Mouse (Mus musculus): ENCODE measurements at regions not wholly inside any gene's neighbourhood (a gene's known extent, or its start where the extent isn't known, plus 50 kb on each side); places are given as distances from the start of the nearest gene placed in this dataset.
A peak's percentile ranks its signal among the peaks of the same experiment; 100 is the strongest.

DNA sequence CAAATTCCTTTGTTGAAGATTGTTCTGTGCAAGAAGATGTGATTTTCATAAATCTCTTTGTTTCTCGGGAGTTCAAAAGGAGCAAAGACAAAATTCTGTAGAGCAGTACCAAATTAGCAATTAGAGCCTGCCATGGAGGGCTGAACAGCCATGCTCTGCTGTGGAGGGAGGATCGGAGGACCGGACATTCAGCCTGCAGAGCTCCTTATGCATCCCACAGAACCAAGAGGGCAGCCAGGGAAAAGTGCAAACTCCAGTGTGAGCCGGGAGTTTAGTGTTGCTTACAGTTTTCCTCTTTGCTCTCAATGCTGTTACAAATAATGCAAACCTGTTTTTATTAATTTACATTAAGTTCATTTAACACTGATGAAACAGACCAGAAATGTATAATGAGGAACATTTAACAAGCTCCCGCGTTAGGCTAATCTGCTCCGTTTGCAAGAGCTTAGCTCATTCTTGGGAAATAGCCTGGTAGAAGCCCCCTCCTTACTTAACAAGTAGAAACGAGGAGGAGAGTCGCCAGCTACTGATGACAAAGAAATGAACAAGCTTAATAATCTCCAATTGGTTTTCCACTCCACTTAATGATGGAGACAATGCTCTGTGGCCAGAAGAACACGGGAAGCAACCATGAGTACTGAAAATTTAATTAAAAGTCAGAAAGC is 108.0 kb downstream of the Barhl2 start:
- WGBS = 63% methylated on average over 10 of the region's 10 CpGs
- no peak overlapping the region for H3K27ac ChIP-seq
- no peaks in the 10 kb centered on the region for H3K4me1 ChIP-seq (replicated peaks)
- DNase-seq (ENCODE audit: low spot score) = no peak
- peaks cover 16% of the 10 kb centered on the region for H3K27me3 ChIP-seq (ENCODE audit: insufficient read depth, poor library complexity, severe bottlenecking)
- no peaks in the 10 kb centered on the region for H3K36me3 ChIP-seq
- no peak overlapping the region for H3K4me3 ChIP-seq
- no peaks in the 10 kb centered on the region for H3K9me3 ChIP-seq

- no peak overlapping the region for H3K27ac ChIP-seq
- H3K36me3 ChIP-seq = no peaks in the 10 kb centered on the region
- H3K9me3 ChIP-seq = no peaks in the 10 kb centered on the region
- peak overlapping the region; percentile 18 for H3K4me3 ChIP-seq
- DNase-seq (ENCODE audit: low spot score) = peak; percentile 7
- H3K27me3 ChIP-seq (ENCODE audit: insufficient read depth, poor library complexity, severe bottlenecking) = peaks cover 49% of the 10 kb centered on the region
- H3K4me1 ChIP-seq (replicated peaks) = peaks cover 11% of the 10 kb centered on the region
- WGBS = 4% methylated on average over 8 of the region's 8 CpGs
Observed at GRCm38 (mm10) chr5:106344308-106344707, 113.7 kb downstream of the Barhl2 start.

- H3K4me1 ChIP-seq (replicated peaks) = peaks cover 11% of the 10 kb centered on the region
- no peak for DNase-seq (ENCODE audit: low spot score)
- H3K27me3 ChIP-seq (ENCODE audit: insufficient read depth, poor library complexity, severe bottlenecking) = peaks cover 55% of the 10 kb centered on the region
- WGBS = 29% methylated on average over 6 of the region's 6 CpGs
- no peak overlapping the region for H3K4me3 ChIP-seq
- H3K27ac ChIP-seq = no peak overlapping the region
- H3K36me3 ChIP-seq = no peaks in the 10 kb centered on the region
- H3K9me3 ChIP-seq = no peaks in the 10 kb centered on the region
Observed at GRCm38 (mm10) chr5:106343601-106344000, 114.4 kb downstream of the Barhl2 start.

DNA sequence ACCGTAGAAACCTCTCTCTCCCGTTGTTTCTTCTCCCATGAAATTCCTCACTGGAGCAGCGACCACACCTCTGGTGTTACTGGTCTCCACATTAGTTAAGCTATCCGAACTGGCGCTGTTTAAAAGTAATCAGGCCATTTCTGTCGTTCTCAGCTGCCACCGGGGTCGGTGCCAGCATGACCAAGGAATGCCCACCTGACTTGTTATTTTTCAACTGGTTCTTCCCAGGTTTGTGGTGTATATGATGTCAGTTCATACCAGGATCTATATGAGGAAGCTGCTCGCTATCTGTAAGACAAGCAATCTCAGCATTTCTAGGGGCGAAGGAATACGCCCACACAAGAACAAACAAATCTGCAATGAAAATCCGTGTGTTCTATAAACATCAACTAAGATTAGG is 116.6 kb downstream of the Barhl2 start:
- Histone ChIP-seq H3K27ac (no peak overlapping the region), H3K4me3 (no peak overlapping the region), H3K27me3 (ENCODE audit: insufficient read depth, poor library complexity, severe bottlenecking) (peaks cover 53% of the 10 kb centered on the region), H3K4me1 (replicated peaks) (peaks cover 11% of the 10 kb centered on the region), H3K36me3 (no peaks in the 10 kb centered on the region), H3K9me3 (no peaks in the 10 kb centered on the region)
- 77% methylated on average over 12 of the region's 12 CpGs for WGBS
- no peak for DNase-seq (ENCODE audit: low spot score)

DNA sequence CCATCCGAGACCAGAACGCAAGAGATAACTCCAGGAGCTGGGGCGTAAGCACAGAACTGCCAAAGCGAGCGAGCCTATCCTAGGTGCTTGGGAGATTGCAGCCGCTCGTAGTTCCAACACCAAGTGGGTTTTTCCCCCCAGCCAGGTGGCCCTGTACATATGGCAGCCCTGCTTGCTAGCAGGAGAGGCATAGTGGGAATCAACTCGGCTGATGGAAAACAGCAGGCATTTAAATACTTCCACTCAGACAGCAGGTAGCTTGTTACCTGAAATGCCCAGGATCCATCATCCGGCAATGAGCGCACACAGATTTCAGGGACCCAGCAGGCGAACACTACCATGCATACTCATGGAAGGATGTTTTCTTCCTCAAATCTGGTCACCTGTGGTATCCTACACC is 122.3 kb downstream of the Barhl2 start:
- no peak overlapping the region for H3K27ac ChIP-seq
- no peaks in the 10 kb centered on the region; the same call in 1 of the 2 replicates for H3K4me1 ChIP-seq (replicated peaks)
- WGBS = 90% methylated on average over 11 of the region's 11 CpGs
- no peak overlapping the region for H3K4me3 ChIP-seq
- no peaks in the 10 kb centered on the region for H3K36me3 ChIP-seq
- 0 out of 2 replicates have a peak, but pooled peaks cover 11% of the 10 kb centered on the region for H3K27me3 ChIP-seq (ENCODE audit: insufficient read depth, poor library complexity, severe bottlenecking)
- H3K9me3 ChIP-seq = no peaks in the 10 kb centered on the region
- no peak for DNase-seq (ENCODE audit: low spot score)

DNA sequence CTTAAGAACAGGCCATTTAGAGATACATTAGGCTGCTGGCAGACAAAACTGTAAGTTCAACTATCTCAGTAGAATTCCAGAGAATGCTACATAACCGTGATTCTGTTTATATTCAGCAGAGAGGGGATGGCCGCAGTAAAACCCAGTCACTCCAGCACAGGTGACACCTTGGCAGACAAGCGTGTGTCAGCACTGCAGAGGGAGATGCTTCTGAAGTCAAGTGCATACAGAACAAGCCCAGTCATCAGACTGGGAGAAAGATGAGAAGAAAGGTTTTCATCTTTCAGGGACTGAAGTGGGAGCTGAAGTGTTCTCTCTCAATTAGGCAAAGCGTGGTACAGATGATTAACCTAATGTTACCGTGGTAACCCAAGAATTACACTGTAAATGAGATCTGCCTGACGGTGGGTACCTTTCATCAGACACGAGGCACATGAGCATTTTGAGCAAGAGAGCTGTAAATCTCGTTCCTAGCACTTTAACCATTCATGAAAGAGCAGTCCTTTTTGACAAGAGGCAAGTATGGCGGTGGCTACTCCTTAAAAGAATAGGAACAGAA is 130.3 kb downstream of the Barhl2 start:
- Histone ChIP-seq H3K27ac (no peak overlapping the region), H3K27me3 (ENCODE audit: insufficient read depth, poor library complexity, severe bottlenecking) (0 out of 2 replicates have a peak, but pooled peaks cover 14% of the 10 kb centered on the region), H3K4me1 (replicated peaks) (peaks cover 7% of the 10 kb centered on the region), H3K4me3 (no peak overlapping the region), H3K36me3 (no peaks in the 10 kb centered on the region), H3K9me3 (no peaks in the 10 kb centered on the region)
- no peak for DNase-seq (ENCODE audit: low spot score)
- 81% methylated on average over 9 of the region's 9 CpGs for WGBS

DNA sequence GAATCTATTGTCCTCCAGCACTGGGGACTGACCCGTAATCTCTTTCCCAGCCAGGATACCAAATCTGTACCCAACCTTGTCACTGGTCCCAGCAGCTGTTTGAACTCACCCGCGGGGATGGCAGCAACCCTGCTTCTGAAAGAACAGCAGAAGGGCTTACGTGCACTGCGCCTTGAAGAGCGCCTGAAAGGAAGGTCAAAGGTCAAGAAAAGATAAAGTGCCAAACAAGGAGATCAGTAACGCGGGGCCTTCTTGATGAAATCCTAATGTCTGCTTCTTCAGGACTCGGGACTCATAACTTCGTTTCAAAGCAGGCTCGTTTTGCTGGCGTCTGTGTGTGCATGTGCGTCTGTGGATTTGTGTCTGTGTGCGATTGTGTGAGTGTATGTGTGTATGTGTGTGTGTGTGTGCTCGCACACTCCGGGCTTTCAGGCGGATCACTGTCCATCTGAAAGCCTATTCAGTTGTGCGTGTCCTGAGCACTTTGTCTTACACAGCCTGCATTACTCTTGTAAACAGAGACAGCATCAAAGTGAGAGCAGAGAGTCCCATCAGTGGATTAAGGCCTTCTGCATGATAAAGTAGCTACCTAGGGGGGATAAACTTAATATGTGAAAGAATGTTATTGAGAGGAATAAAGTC is 135.3 kb downstream of the Barhl2 start:
- WGBS = 12% methylated on average over 18 of the region's 18 CpGs
- H3K9me3 ChIP-seq = no peaks in the 10 kb centered on the region
- peak overlapping the region; percentile 45; the same call in 1 of the 2 replicates for H3K27ac ChIP-seq
- H3K36me3 ChIP-seq = no peaks in the 10 kb centered on the region
- DNase-seq (ENCODE audit: low spot score) = peak; percentile 44
- peaks cover 17% of the 10 kb centered on the region for H3K27me3 ChIP-seq (ENCODE audit: insufficient read depth, poor library complexity, severe bottlenecking)
- H3K4me1 ChIP-seq (replicated peaks) = peaks cover 34% of the 10 kb centered on the region
- peak overlapping the region; percentile 11; the same call in 1 of the 2 replicates for H3K4me3 ChIP-seq

- H3K36me3 ChIP-seq = no peaks in the 10 kb centered on the region
- H3K4me1 ChIP-seq (replicated peaks) = peaks cover 34% of the 10 kb centered on the region
- no peaks in the 10 kb centered on the region for H3K9me3 ChIP-seq
- 46% methylated on average over 5 of the region's 5 CpGs for WGBS
- DNase-seq (ENCODE audit: low spot score) = no peak
- H3K27ac ChIP-seq = no peak overlapping the region
- H3K4me3 ChIP-seq = no peak overlapping the region
- peaks cover 14% of the 10 kb centered on the region for H3K27me3 ChIP-seq (ENCODE audit: insufficient read depth, poor library complexity, severe bottlenecking)
Observed at GRCm38 (mm10) chr5:106321426-106321825, 136.5 kb downstream of the Barhl2 start.

- no peak for DNase-seq (ENCODE audit: low spot score)
- Histone ChIP-seq H3K27me3 (ENCODE audit: insufficient read depth, poor library complexity, severe bottlenecking) (peaks cover 14% of the 10 kb centered on the region), H3K9me3 (no peaks in the 10 kb centered on the region), H3K36me3 (no peaks in the 10 kb centered on the region), H3K27ac (no peak overlapping the region), H3K4me3 (no peak overlapping the region), H3K4me1 (replicated peaks) (peaks cover 34% of the 10 kb centered on the region)
- WGBS = 78% methylated on average over 3 of the region's 3 CpGs
Observed at GRCm38 (mm10) chr5:106321023-106321422, 136.9 kb downstream of the Barhl2 start.

GRCm38 (mm10) chr5:106320039-106320438 is 137.9 kb downstream of the Barhl2 start:
- Histone ChIP-seq H3K27ac (peak overlapping the region; percentile 17), H3K4me1 (replicated peaks) (peaks cover 34% of the 10 kb centered on the region), H3K36me3 (no peaks in the 10 kb centered on the region), H3K4me3 (no peak overlapping the region), H3K27me3 (ENCODE audit: insufficient read depth, poor library complexity, severe bottlenecking) (peaks cover 14% of the 10 kb centered on the region), H3K9me3 (no peaks in the 10 kb centered on the region)
- WGBS = 11% methylated on average over 6 of the region's 6 CpGs
- DNase-seq (ENCODE audit: low spot score) = peak; percentile 38

GRCm38 (mm10) chr5:106318246-106318645 is 139.7 kb downstream of the Barhl2 start:
- H3K27ac ChIP-seq = no peak overlapping the region

DNA sequence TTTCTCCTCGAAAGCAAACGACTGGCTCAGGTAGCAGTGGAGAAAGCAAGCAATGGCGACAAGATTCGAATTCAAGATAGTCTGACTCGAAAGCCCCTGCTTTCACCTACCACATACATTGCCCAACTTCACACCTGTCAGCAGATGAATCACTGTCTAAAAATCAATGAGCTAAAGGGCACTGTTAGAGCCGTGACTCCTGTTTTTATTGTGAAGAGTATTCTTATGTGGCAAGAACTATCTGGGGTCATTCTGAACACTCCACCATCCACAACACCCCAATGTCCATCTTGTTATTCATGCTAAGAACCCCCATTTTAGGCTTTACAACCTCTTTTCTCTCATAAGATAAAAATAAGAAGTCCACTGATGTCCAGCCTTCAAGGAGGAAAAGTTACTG is 144.1 kb downstream of the Barhl2 start:
- Histone ChIP-seq H3K4me3 (no peak overlapping the region), H3K9me3 (no peaks in the 10 kb centered on the region), H3K4me1 (replicated peaks) (peaks cover 14% of the 10 kb centered on the region; the same call in 1 of the 2 replicates), H3K36me3 (no peaks in the 10 kb centered on the region), H3K27ac (no peak overlapping the region), H3K27me3 (ENCODE audit: insufficient read depth, poor library complexity, severe bottlenecking) (0 out of 2 replicates have a peak, but pooled peaks cover 4% of the 10 kb centered on the region)
- DNase-seq (ENCODE audit: low spot score) = no peak
- 81% methylated on average over 6 of the region's 6 CpGs for WGBS

More at GRCm38 (mm10) chr5:106318246-106318645, 139.7 kb downstream of the Barhl2 start:
- H3K27me3 ChIP-seq (ENCODE audit: insufficient read depth, poor library complexity, severe bottlenecking) = peaks cover 14% of the 10 kb centered on the region
- WGBS = 96% methylated on average over 6 of the region's 6 CpGs
- H3K4me3 ChIP-seq = no peak overlapping the region
- no peaks in the 10 kb centered on the region for H3K36me3 ChIP-seq
- no peak for DNase-seq (ENCODE audit: low spot score)
- H3K9me3 ChIP-seq = no peaks in the 10 kb centered on the region
- peaks cover 47% of the 10 kb centered on the region for H3K4me1 ChIP-seq (replicated peaks)

DNA sequence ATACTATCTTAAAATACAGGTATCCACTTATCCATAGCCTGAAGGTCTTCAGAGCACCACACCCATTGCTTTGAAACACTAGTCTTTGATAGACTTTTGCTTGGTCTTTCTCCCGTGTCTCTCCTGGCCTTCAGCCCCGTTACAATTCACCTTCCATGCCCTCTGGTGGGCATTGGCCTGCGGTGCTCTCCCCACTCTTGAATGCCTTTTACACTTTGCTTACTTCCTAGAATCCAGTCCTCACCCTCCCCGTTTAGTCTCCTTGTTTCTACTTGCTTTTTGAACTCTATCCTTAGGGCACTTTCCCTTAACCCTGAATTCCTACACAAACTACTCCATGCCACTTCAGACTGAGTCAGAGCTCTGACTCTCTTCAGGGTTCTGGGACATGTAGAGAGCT is 156.6 kb downstream of the Barhl2 start:
- Histone ChIP-seq H3K4me3 (no peak overlapping the region), H3K36me3 (no peaks in the 10 kb centered on the region), H3K9me3 (no peaks in the 10 kb centered on the region), H3K27me3 (ENCODE audit: insufficient read depth, poor library complexity, severe bottlenecking) (peaks cover 21% of the 10 kb centered on the region), H3K27ac (no peak overlapping the region), H3K4me1 (replicated peaks) (peaks cover 8% of the 10 kb centered on the region)
- no peak for DNase-seq (ENCODE audit: low spot score)
- 57% methylated on average over 4 of the region's 4 CpGs for WGBS

Measured in hindbrain, embryonic 10.5 days (tissue).